Mouse (Mus musculus) limb, embryonic 13.5 days (tissue): ENCODE measurements around the gene Cradd. TPM values are rescaled to one million over a fixed set of nuclear protein-coding genes. Genes with fewer than 3 reads are reported as not detected.
A peak's percentile ranks its signal among the peaks of the same experiment; 100 is the strongest.

Experiments used
- ATAC-seq: fragments of 200-750 bp; cut with Nextera tagmentation; 2 replicates; pipeline ENCODE4 v1.8.0; 2017; ENCODE audit warnings: low read depth, moderate number of reproducible peaks, moderate TSS enrichment; ENCODE audit not compliant: low FRiP score
- H3K27ac ChIP-seq: fragments of 300-500 bp; sonication (generic); 2 replicates; pipeline ENCODE4 v1.5.1; 2015; ENCODE audit warnings: inconsistent platforms, mild to moderate bottlenecking, moderate library complexity
- H3K27me3 ChIP-seq: fragments of 300-500 bp; sonication (generic); 2 replicates; pipeline ENCODE4 v1.6.1; 2015; ENCODE audit warnings: mild to moderate bottlenecking, inconsistent platforms
- H3K36me3 ChIP-seq: fragments of 300-500 bp; sonication (generic); 2 replicates; pipeline ENCODE4 v1.6.1; 2015; ENCODE audit warnings: inconsistent platforms, mild to moderate bottlenecking, moderate library complexity
- H3K4me1 ChIP-seq: fragments of 300-500 bp; sonication (generic); 2 replicates; pipeline ENCODE4 v1.6.1; 2015; ENCODE audit warnings: inconsistent platforms
- H3K4me2 ChIP-seq: fragments of 300-500 bp; sonication (generic); replicated peaks from 2 replicates; pipeline ENCODE4 v1.6.1; 2015; ENCODE audit warnings: inconsistent platforms, mild to moderate bottlenecking, moderate library complexity
- H3K4me3 ChIP-seq: fragments of 300-500 bp; sonication (generic); 2 replicates; pipeline ENCODE4 v1.5.1; 2015; ENCODE audit warnings: moderate library complexity, mild to moderate bottlenecking, inconsistent platforms
- H3K9ac ChIP-seq: fragments of 300-500 bp; sonication (generic); 2 replicates; pipeline ENCODE4 v1.6.1; 2015; ENCODE audit warnings: mild to moderate bottlenecking, inconsistent platforms
- H3K9me3 ChIP-seq: fragments of 300-500 bp; sonication (generic); 2 replicates; pipeline ENCODE4 v1.6.1; 2016; ENCODE audit warnings: inconsistent platforms
- WGBS: fragments of 180-500 bp; shearing (Covaris S2); methylation state at CpG from one replicate; pipeline ENCODE4 v1.1.7; 2015; 5-methylcytosine and 5-hydroxymethylcytosine counted together
- polyA plus RNA-seq: library from polyadenylated mRNA; unstranded; fragments of >200 nt; fragmentation: Nextera tagmentation; extraction: Ambion mirVana; gene quantifications from 2 replicates; pipeline ENCODE4 v1.2.1, GENCODE M21; 2015

The Cradd gene
- polyA plus RNA-seq, 1 experiment from 2014 or later: 11.4 TPM

DNA sequence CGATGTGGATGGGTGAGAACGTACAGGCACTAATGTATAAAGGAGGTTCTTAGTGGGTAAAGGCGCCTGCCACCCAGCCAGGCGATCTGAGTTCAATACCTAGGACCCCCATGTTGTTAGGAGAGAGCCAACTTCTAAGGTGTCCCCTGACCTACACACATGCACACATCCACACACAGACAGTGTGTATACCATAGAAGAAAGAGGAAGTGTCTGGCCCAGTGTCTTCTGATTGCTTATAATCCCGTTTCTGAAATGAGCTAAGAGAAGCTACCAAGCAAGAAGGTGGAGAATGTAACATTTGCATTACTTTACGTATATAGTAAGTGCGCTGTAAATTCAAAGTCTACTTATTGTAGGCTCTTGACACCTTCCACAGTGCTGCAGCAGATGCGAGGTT is 122.4 kb downstream of the Cradd start:
- H3K9me3 ChIP-seq: no peaks in the 10 kb centered on the region
- peaks cover 30% of the 10 kb centered on the region for H3K4me1 ChIP-seq
- WGBS: 80% methylated on average over 8 of the region's 8 CpGs
- H3K4me3 ChIP-seq: no peak overlapping the region
- no peak overlapping the region for H3K9ac ChIP-seq
- ATAC-seq: no peak
- H3K36me3 ChIP-seq: no peaks in the 10 kb centered on the region
- H3K27ac ChIP-seq: no peak overlapping the region
- no peak overlapping the region for H3K4me2 ChIP-seq
- peaks cover 5% of the 10 kb centered on the region; the same call in 1 of the 2 replicates for H3K27me3 ChIP-seq

DNA sequence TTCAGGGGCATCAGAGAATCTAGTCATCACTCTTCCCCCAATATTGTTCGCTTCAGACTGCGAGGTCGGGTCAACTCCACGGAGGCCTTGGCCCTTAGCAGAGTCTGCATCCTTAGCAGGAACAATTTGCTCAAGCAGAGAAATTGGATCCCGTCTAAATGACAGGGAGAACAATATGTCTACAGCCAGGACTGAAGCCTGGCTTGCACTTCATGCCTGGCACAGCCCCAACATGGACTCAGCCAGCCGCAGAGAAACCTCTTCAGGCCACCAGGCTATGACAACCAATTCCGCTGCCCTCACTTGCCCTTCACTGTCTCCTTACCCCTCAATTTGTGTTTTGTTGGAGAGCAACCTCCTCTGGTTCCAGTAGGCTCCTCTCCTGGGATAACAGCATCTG is 123.6 kb downstream of the Cradd start:
- 68% methylated on average over 7 of the region's 7 CpGs for WGBS
- no peak overlapping the region for H3K4me2 ChIP-seq
- H3K9ac ChIP-seq: no peak overlapping the region
- H3K27me3 ChIP-seq: peaks cover 5% of the 10 kb centered on the region; the same call in 1 of the 2 replicates
- H3K27ac ChIP-seq: no peak overlapping the region
- H3K9me3 ChIP-seq: no peaks in the 10 kb centered on the region
- no peaks in the 10 kb centered on the region for H3K36me3 ChIP-seq
- H3K4me1 ChIP-seq: peaks cover 30% of the 10 kb centered on the region
- no peak overlapping the region for H3K4me3 ChIP-seq
- ATAC-seq: no peak

DNA sequence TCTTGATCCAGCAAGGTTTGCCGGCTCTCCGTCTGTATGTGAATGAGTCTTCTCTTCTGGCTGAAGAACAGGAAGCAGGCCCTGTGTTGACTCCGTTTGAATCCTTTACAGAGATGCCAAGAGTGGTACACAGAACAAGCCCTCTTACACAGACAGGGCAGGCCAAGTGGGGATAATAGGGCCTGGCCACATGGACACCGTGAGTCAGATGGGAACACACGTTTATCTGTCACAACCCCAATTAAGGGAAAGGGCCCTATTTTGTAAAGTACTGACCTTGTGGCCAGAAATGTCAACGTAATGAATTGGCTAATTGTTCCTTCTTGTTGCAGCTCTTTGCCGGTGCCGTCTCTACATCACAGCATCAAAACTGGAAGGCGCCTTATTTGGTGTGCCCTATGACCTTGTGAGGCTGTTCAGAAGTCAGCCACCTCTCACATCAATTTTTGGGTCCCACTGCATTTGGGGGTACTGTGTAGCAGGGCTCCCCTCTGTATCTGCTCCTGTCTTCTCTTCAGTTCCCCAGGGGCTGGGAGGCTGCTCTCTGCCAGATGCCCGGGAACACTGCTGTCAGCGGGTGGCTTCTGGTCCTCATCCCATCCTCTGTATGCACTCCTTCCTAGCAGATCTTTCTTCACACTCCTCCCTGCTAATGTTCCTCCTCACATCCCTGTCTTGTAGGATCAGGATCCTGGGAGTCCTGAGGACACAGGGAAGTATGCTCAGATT is 124.2 kb downstream of the Cradd start:
- no peaks in the 10 kb centered on the region for H3K36me3 ChIP-seq
- no peak overlapping the region for H3K4me3 ChIP-seq
- no peak overlapping the region for H3K27ac ChIP-seq
- 51% methylated on average over 11 of the region's 11 CpGs for WGBS
- ATAC-seq: no peak
- no peak overlapping the region for H3K9ac ChIP-seq
- H3K9me3 ChIP-seq: no peaks in the 10 kb centered on the region
- no peak overlapping the region for H3K4me2 ChIP-seq
- H3K4me1 ChIP-seq: peaks cover 30% of the 10 kb centered on the region
- peaks cover 5% of the 10 kb centered on the region; the same call in 1 of the 2 replicates for H3K27me3 ChIP-seq

DNA sequence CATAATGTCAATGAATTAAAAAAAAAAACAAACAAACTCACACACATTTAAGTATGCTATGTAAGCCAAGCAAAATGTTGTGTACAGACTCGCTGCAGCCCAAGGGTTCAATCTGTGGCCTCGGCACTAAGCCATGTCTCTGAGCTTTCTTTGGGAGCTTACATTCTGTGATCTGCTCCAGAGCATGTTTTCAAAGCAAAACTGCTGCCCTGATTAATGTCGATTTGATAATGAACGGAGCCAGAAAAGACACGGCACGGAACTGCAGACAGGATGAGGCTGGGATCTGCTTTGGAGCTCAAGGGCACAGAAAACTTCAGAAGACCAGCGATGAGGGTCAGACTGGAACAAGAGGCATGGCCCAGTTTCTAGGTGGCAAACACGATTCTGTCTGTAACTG is 126.6 kb downstream of the Cradd start:
- H3K4me1 ChIP-seq: peaks cover 35% of the 10 kb centered on the region
- no peak overlapping the region for H3K4me3 ChIP-seq
- H3K9ac ChIP-seq: no peak overlapping the region
- no peak for ATAC-seq
- H3K4me2 ChIP-seq: no peak overlapping the region
- H3K27me3 ChIP-seq: peaks cover 5% of the 10 kb centered on the region; the same call in 1 of the 2 replicates
- H3K9me3 ChIP-seq: no peaks in the 10 kb centered on the region
- H3K27ac ChIP-seq: no peak overlapping the region
- 89% methylated on average over 8 of the region's 8 CpGs for WGBS
- H3K36me3 ChIP-seq: no peaks in the 10 kb centered on the region

DNA sequence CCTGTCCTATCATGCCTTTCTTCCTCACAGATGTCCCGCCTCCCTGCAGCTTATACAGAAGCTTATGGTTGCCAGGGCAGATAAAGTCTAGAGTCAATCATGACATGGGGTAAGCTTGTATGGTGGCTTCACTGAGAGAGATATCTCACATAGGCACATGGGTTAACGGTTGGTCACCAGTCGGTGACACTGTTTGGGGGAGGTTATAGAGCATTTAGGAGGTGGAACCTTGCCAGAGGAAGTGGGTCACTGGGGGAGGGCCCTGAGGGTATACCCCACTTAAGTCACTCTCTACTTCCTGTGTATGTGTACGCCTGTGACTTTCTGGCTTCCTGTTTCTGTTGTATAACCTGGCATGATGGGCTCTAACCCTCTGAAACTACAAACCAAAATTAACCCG is 128.2 kb downstream of the Cradd start:
- no peaks in the 10 kb centered on the region for H3K9me3 ChIP-seq
- peaks cover 5% of the 10 kb centered on the region; the same call in 1 of the 2 replicates for H3K27me3 ChIP-seq
- no peak overlapping the region for H3K9ac ChIP-seq
- no peak for ATAC-seq
- no peak overlapping the region for H3K27ac ChIP-seq
- no peak overlapping the region for H3K4me2 ChIP-seq
- H3K36me3 ChIP-seq: no peaks in the 10 kb centered on the region
- H3K4me1 ChIP-seq: peaks cover 46% of the 10 kb centered on the region
- H3K4me3 ChIP-seq: no peak overlapping the region
- WGBS: 85% methylated on average over 5 of the region's 5 CpGs

DNA sequence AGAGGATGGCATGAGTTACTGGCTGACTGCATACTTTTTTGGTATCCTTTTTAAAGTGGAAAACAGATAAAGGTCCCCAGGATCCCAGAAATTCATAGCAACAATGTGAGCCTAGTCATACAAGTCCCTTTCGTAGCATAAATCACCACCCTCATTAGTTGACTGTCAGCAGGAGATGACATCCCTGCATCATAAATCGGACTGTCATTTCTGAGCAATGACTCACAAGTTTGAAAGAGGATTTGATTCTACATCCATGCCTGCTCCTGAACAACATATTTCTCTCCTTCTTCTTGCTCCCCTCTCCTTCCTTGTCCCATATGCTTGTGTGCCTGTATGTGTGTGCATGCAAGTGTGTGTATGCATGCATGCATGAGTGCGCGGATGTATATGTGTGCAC is 129.2 kb downstream of the Cradd start:
- no peaks in the 10 kb centered on the region for H3K27me3 ChIP-seq
- peaks cover 43% of the 10 kb centered on the region for H3K4me1 ChIP-seq
- H3K36me3 ChIP-seq: no peaks in the 10 kb centered on the region
- H3K27ac ChIP-seq: no peak overlapping the region
- no peak for ATAC-seq
- H3K4me2 ChIP-seq: no peak overlapping the region
- H3K9me3 ChIP-seq: no peaks in the 10 kb centered on the region
- 89% methylated on average over 4 of the region's 4 CpGs for WGBS
- no peak overlapping the region for H3K4me3 ChIP-seq
- no peak overlapping the region for H3K9ac ChIP-seq

DNA sequence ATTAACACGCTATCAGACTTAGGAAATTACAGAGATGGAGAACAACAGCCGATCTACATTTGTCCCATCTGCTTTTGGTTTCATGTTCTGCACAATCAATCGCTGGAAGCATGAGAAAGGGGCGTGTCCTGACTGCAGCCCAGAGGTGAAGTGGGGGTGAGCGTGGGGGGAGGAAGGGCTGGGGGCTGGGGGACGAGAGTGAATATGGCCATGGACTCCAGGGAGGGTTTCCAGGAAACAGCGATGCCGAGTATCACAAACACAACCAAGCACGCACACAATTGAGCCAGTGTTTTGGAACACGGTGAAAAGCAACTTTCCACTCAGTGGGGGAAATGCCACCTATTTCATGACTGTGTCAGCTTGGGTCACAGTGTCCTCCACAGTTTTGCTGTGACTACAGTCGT is 130.1 kb downstream of the Cradd start:
- 22% methylated on average over 11 of the region's 11 CpGs for WGBS
- 0 out of 2 replicates have a peak, but pooled peaks have one; percentile 25 for ATAC-seq

DNA sequence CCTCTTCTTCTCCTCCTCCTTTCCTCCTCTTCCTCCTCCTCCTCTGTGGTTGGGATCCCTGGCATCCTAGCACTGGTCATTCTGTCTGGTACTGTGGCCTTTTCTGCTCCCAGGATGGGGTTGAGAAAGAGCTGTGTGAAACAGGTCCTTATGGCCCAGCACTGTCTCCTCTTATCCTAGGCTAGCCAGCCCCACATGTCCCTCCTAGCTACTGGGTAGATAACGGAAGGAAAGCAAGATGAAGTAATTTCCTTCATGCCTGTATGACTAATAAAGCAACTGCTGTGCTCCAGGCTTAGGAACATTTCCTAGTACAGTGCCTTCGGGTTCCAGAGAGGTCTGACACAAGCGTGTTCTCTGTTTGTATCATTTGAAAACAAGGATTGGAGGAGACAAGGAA is 132.1 kb downstream of the Cradd start:
- Histone ChIP-seq H3K9me3 (no peaks in the 10 kb centered on the region), H3K4me2 (no peak overlapping the region), H3K36me3 (no peaks in the 10 kb centered on the region), H3K27ac (no peak overlapping the region), H3K9ac (no peak overlapping the region), H3K4me1 (peaks cover 39% of the 10 kb centered on the region), H3K4me3 (no peak overlapping the region), H3K27me3 (no peaks in the 10 kb centered on the region)
- no peak for ATAC-seq
- WGBS: 66% methylated on average over 3 of the region's 3 CpGs

More for the DNA sequence above, 130.1 kb downstream of the Cradd start:
- H3K4me2 ChIP-seq: peak overlapping the region; percentile 51
- H3K4me3 ChIP-seq: no peak overlapping the region
- H3K9ac ChIP-seq: no peak overlapping the region
- H3K27ac ChIP-seq: peak overlapping the region; percentile 22; the same call in 1 of the 2 replicates
- H3K9me3 ChIP-seq: no peaks in the 10 kb centered on the region
- H3K27me3 ChIP-seq: no peaks in the 10 kb centered on the region
- H3K36me3 ChIP-seq: no peaks in the 10 kb centered on the region
- H3K4me1 ChIP-seq: peaks cover 39% of the 10 kb centered on the region

DNA sequence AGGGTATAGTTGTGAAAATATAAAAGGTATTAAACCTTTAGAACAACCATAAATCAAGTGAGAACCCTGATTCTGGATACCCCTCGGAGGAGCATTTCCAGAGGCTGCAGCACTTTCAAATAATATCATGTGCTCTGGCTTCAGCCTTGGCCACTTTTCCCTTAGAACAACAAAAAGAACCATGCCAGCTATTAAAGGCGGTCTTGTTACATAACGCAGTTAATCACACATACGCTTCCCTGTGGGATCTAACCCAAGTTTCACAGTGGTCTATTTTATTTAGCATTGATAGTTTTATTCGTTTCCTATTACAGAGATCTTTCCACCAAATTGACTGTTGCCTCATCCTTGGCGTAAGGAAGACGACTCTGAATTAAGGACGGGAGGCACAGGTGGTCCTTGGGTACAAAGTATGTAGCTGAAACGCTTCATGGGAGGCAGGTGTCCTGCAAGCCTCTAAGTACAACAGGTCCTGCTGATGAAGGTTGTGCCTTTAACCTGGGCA is 132.7 kb downstream of the Cradd start:
- ATAC-seq: no peak

DNA sequence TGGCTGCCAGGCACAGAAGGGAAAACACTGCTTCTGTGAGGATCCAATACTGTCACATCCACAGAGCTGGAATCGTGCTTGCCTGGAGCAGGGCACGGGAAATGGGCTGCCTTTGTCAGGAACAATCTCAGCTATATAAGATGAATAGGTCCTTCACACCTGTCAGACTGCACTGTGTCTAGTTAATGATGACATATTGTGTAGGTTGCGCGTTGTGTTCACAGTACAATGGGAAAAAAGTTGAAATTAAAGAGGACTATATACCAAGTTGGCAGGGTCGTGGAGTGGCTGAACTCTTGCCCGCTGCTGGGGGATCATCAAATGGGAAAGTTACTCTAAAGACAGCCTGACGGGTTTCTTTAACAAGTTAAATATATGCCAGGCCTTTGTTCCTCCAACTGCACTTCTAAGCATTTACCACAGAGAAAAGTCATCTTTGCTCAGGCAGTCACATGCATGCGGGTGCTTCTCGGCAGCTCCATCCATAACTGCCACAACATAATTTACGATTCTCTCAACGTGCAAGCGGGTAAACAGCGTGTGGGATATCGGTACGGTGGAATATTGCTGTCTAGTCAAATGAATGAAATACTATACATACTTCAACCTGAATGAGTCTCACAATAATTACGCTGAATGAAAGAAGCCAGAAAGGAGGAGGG is 134.3 kb downstream of the Cradd start:
- Histone ChIP-seq H3K27ac (no peak overlapping the region), H3K9me3 (0 out of 2 replicates have a peak, but pooled peaks cover 4% of the 10 kb centered on the region), H3K4me3 (no peak overlapping the region), H3K4me1 (peaks cover 39% of the 10 kb centered on the region), H3K9ac (no peak overlapping the region), H3K4me2 (no peak overlapping the region), H3K27me3 (no peaks in the 10 kb centered on the region), H3K36me3 (no peaks in the 10 kb centered on the region)
- 85% methylated on average over 16 of the region's 16 CpGs for WGBS
- ATAC-seq: no peak

More for the DNA sequence above, 132.7 kb downstream of the Cradd start:
- peaks cover 39% of the 10 kb centered on the region for H3K4me1 ChIP-seq
- no peak overlapping the region for H3K4me2 ChIP-seq
- 63% methylated on average over 9 of the region's 9 CpGs for WGBS
- H3K27ac ChIP-seq: no peak overlapping the region
- H3K36me3 ChIP-seq: no peaks in the 10 kb centered on the region
- H3K27me3 ChIP-seq: no peaks in the 10 kb centered on the region
- H3K4me3 ChIP-seq: no peak overlapping the region
- H3K9ac ChIP-seq: no peak overlapping the region
- no peaks in the 10 kb centered on the region for H3K9me3 ChIP-seq

DNA sequence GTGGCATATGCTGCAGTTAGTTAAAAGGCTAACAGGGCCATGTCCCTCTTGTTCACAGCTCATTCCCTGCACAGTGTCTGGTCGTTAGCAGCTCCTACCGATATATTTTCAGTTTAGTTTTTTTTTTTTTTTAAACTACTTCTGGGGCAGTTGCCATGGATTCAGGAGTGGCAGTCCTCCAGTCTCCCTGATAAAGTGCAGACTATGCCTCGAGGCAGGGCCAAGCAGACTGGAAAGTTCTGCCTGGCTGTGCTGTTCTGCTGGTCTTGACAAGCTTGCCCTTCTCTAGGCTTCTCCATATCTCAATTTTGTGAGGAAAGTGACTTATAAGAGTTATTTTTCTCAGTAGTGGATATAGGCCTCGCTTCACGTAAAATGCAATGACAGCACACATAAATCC is 139.7 kb downstream of the Cradd start:
- Histone ChIP-seq H3K36me3 (no peaks in the 10 kb centered on the region), H3K27ac (no peak overlapping the region), H3K4me1 (peaks cover 18% of the 10 kb centered on the region), H3K9ac (no peak overlapping the region), H3K4me2 (no peak overlapping the region), H3K4me3 (no peak overlapping the region), H3K9me3 (0 out of 2 replicates have a peak, but pooled peaks cover 4% of the 10 kb centered on the region), H3K27me3 (no peaks in the 10 kb centered on the region)
- 41% methylated on average over 5 of the region's 5 CpGs for WGBS
- ATAC-seq: no peak

DNA sequence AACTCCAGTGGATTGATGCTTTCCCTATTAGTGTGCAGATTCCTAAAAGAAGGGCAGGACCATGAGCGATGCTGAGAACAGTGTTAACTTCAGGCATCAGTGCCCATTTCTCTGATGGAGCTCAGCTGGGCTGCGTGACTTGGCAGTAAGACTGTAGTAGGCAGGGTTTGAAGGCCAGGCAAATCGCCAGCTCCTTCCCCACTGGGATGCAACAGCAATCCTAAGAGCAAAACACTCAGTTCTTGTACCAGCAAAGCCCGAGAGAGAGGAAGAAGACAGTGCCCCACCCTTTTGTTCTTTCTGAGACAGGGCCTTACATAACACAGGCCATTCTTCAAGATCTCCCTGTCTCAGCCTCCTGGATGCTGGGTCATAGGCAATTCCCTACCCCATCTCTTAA is 140.9 kb downstream of the Cradd start:
- H3K4me1 ChIP-seq: peaks cover 18% of the 10 kb centered on the region
- no peak overlapping the region for H3K27ac ChIP-seq
- H3K9me3 ChIP-seq: 0 out of 2 replicates have a peak, but pooled peaks cover 4% of the 10 kb centered on the region
- H3K4me3 ChIP-seq: no peak overlapping the region
- ATAC-seq: no peak
- H3K36me3 ChIP-seq: no peaks in the 10 kb centered on the region
- no peaks in the 10 kb centered on the region for H3K27me3 ChIP-seq
- no peak overlapping the region for H3K9ac ChIP-seq
- 72% methylated on average over 4 of the region's 4 CpGs for WGBS
- no peak overlapping the region for H3K4me2 ChIP-seq
